Mouse (Mus musculus) kidney, postnatal 14 days (tissue): ENCODE data around the gene Fgl2.
"Not testable (repeated sequence)": the region's sequence is repeated elsewhere in the genome, so short reads cannot be mapped to it uniquely, and the experiment has no call there.

Experiments
- DNase-seq: peaks from one replicate; pipeline ENCODE4 v3.0.0; 2022; ENCODE audit warnings: mixed read lengths

Fgl2 gene

GRCm38 (mm10) chr5:21372493-21373179, at the start of gene Fgl2:
Fgl2 (plus strand) TSS chr5:21372642.
- DNase-seq = peak; percentile 56

GRCm38 (mm10) chr5:21326494-21326893, 45.9 kb upstream of the Fgl2 start:
- peak; percentile 65 for DNase-seq

- DNase-seq = no peak
Measured at GRCm38 (mm10) chr5:21328560-21328959, 43.9 kb upstream of the Fgl2 start.

GRCm38 (mm10) chr5:21329672-21330665, 42.5 kb upstream of the Fgl2 start:
- no peak for DNase-seq

GRCm38 (mm10) chr5:21331656-21332055, 40.8 kb upstream of the Fgl2 start:
- DNase-seq = peak; percentile 14

GRCm38 (mm10) chr5:21332119-21332518, 40.3 kb upstream of the Fgl2 start:
- DNase-seq = no peak

- not testable (repeated sequence) for DNase-seq
Measured at GRCm38 (mm10) chr5:21342265-21342664, 30.2 kb upstream of the Fgl2 start.

- no peak for DNase-seq
Measured at GRCm38 (mm10) chr5:21348366-21348765, 24.1 kb upstream of the Fgl2 start.

- no peak for DNase-seq
Measured at GRCm38 (mm10) chr5:21351678-21352077, 20.8 kb upstream of the Fgl2 start.

GRCm38 (mm10) chr5:21358648-21359047, 13.8 kb upstream of the Fgl2 start:
- DNase-seq = no peak

GRCm38 (mm10) chr5:21363343-21363742, 9.1 kb upstream of the Fgl2 start:
- DNase-seq = no peak

- DNase-seq = no peak
Measured at GRCm38 (mm10) chr5:21366338-21367053, 5.9 kb upstream of the Fgl2 start.

GRCm38 (mm10) chr5:21367514-21367913, 4.9 kb upstream of the Fgl2 start:
- DNase-seq = no peak

GRCm38 (mm10) chr5:21370218-21370947, 2.1 kb upstream of the Fgl2 start:
- no peak for DNase-seq

GRCm38 (mm10) chr5:21371920-21372319, 522 bp upstream of the Fgl2 start:
- DNase-seq = no peak

- DNase-seq = peak; percentile 14
Measured at GRCm38 (mm10) chr5:21373180-21373518, 707 bp downstream of the Fgl2 start.

GRCm38 (mm10) chr5:21376935-21377334, 4.5 kb downstream of the Fgl2 start:
- no peak for DNase-seq

GRCm38 (mm10) chr5:21378397-21378796, 6.0 kb downstream of the Fgl2 start:
- DNase-seq = no peak

GRCm38 (mm10) chr5:21381986-21382385, 9.5 kb downstream of the Fgl2 start:
- DNase-seq = peak; percentile 27

- no peak for DNase-seq
Measured at GRCm38 (mm10) chr5:21382678-21383077, 10.2 kb downstream of the Fgl2 start.

GRCm38 (mm10) chr5:21383392-21384251, 11.2 kb downstream of the Fgl2 start:
- DNase-seq = peak; percentile 6
